Mouse (Mus musculus) liver, embryonic 12.5 days (tissue): ENCODE data around the gene Gm5039. TPM values are rescaled to one million over a fixed set of nuclear protein-coding genes. Genes with fewer than 3 reads are reported as not detected.
A peak's percentile ranks its signal among the peaks of the same experiment; 100 is the strongest.
"Not testable (repeated sequence)": the region's sequence is repeated elsewhere in the genome, so short reads cannot be mapped to it uniquely, and the experiment has no call there.

ENCODE experiments used
- ATAC-seq: fragments of 200-750 bp; cut with Nextera tagmentation; 2 replicates; pipeline ENCODE4 v1.8.0; 2017; ENCODE audit warnings: moderate number of reproducible peaks, mild to moderate bottlenecking, moderate library complexity
- H3K27ac ChIP-seq: fragments of 300-500 bp; sonication (generic); 2 replicates; pipeline ENCODE4 v1.5.1; 2016; ENCODE audit warnings: mild to moderate bottlenecking
- H3K27me3 ChIP-seq: fragments of 300-500 bp; sonication (generic); replicated peaks from 2 replicates; pipeline ENCODE4 v1.6.1; 2016; ENCODE audit warnings: mild to moderate bottlenecking, moderate library complexity
- H3K36me3 ChIP-seq: fragments of 300-500 bp; sonication (generic); 2 replicates; pipeline ENCODE4 v1.6.1; 2016; ENCODE audit warnings: mild to moderate bottlenecking, moderate library complexity
- H3K4me1 ChIP-seq: fragments of 300-500 bp; sonication (generic); 2 replicates; pipeline ENCODE4 v1.6.1; 2016
- H3K4me2 ChIP-seq: fragments of 300-500 bp; sonication (generic); 2 replicates; pipeline ENCODE4 v1.6.1; 2016; ENCODE audit warnings: mild to moderate bottlenecking, moderate library complexity
- H3K4me3 ChIP-seq: fragments of 300-500 bp; sonication (generic); 2 replicates; pipeline ENCODE4 v1.5.1; 2016; ENCODE audit warnings: mild to moderate bottlenecking, moderate library complexity
- H3K9ac ChIP-seq: fragments of 300-500 bp; sonication (generic); 2 replicates; pipeline ENCODE4 v1.6.1; 2016; ENCODE audit warnings: mild to moderate bottlenecking, moderate library complexity
- H3K9me3 ChIP-seq: fragments of 300-500 bp; sonication (generic); replicated peaks from 2 replicates; pipeline ENCODE4 v1.6.1; 2016; ENCODE audit warnings: mild to moderate bottlenecking, moderate library complexity
- WGBS: fragments of 180-500 bp; shearing (Covaris S2); methylation state at CpG from one replicate; pipeline ENCODE4 v1.1.7; 2016; ENCODE audit not compliant: insufficient replicate concordance; 5-methylcytosine and 5-hydroxymethylcytosine counted together
- polyA plus RNA-seq: library from polyadenylated mRNA; unstranded; fragments of >200 nt; fragmentation: Nextera tagmentation; extraction: Ambion mirVana; gene quantifications from 2 replicates; pipeline ENCODE4 v1.2.1, GENCODE M21; 2016

The Gm5039 gene
- polyA plus RNA-seq, 1 experiment from 2014 or later: not detected

GRCm38 (mm10) chr12:88297171-88297570, 26.7 kb downstream of the Gm5039 start:
- H3K36me3 ChIP-seq, H3K4me3 ChIP-seq, ATAC-seq, H3K4me2 ChIP-seq, H3K27ac ChIP-seq, H3K9ac ChIP-seq, H3K27me3 ChIP-seq, H3K9me3 ChIP-seq, H3K4me1 ChIP-seq: not testable (repeated sequence)
- 23% methylated on average over 2 of the region's 2 CpGs for WGBS

GRCm38 (mm10) chr12:88293082-88293481, 30.7 kb downstream of the Gm5039 start:
- not testable (repeated sequence) for H3K4me3 ChIP-seq, H3K4me2 ChIP-seq, H3K9me3 ChIP-seq, H3K27ac ChIP-seq, H3K36me3 ChIP-seq, H3K4me1 ChIP-seq, ATAC-seq, H3K27me3 ChIP-seq, H3K9ac ChIP-seq
- WGBS: 45% methylated on average over 4 of the region's 4 CpGs

GRCm38 (mm10) chr12:88285224-88285623, 38.6 kb downstream of the Gm5039 start:
- not testable (repeated sequence) for H3K27me3 ChIP-seq, H3K9me3 ChIP-seq, H3K9ac ChIP-seq, H3K4me3 ChIP-seq, H3K27ac ChIP-seq, H3K4me1 ChIP-seq, H3K36me3 ChIP-seq, H3K4me2 ChIP-seq
- WGBS: 77% methylated on average over 5 of the region's 5 CpGs
- peak; percentile 32; the same call in 1 of the 2 replicates for ATAC-seq

DNA sequence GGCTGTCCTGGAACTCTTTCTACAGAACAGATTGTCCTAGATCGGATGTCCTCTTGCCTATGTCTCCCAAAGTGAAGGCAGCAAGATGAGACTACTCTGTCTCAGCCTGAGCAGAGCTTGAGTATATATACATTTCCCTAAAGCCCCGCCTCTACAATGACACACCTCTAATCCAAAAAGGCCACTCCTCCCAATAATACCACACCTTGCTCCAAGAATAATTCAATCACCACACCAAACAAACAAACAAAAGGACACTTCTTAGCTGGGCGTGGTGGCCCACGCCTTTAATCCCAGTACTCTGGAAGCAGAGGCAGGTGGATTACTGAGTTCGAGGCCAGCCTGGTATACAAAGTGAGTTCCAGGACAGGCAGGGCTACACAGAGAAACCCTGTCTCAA, 49.4 kb downstream of the Gm5039 start, which contains the start of gene Gm5662:
Gene Gm5662, minus strand, starts transcription at position 101 of the 400 bp plus-strand sequence.
- not testable (repeated sequence) for ATAC-seq, H3K4me2 ChIP-seq, H3K27me3 ChIP-seq, H3K4me3 ChIP-seq, H3K9ac ChIP-seq, H3K27ac ChIP-seq, H3K36me3 ChIP-seq, H3K4me1 ChIP-seq, H3K9me3 ChIP-seq
- 64% methylated on average over 5 of the region's 5 CpGs for WGBS

Other genes starting within 250 kb of the Gm5039 start
- gene Gm16368, start 240.3 kb downstream of the Gm5039 start, polyA plus RNA-seq: not detected in 2 replicates
- gene Gm10436, start 141.9 kb downstream of the Gm5039 start, polyA plus RNA-seq: not detected in 2 replicates
- gene Gm8332, start 73.9 kb downstream of the Gm5039 start, polyA plus RNA-seq: not detected in 2 replicates
- gene Gm5662, start 49.5 kb downstream of the Gm5039 start, polyA plus RNA-seq: not detected in 2 replicates
- 10.6 and 11.3 TPM in 2 replicates for gene Adck1, start 36.5 kb upstream of the Gm5039 start, polyA plus RNA-seq